Mouse (Mus musculus) heart, embryonic 13.5 days (tissue): ENCODE data around the gene Pcsk1. TPM values are rescaled to one million over a fixed set of nuclear protein-coding genes. Genes with fewer than 3 reads are reported as not detected.

ENCODE experiments used
- ATAC-seq: fragments of 200-750 bp; cut with Nextera tagmentation; 2 replicates; pipeline ENCODE4 v1.8.0; 2017; ENCODE audit warnings: moderate TSS enrichment; ENCODE audit not compliant: insufficient number of reproducible peaks, low FRiP score, low TSS enrichment; ENCODE audit errors: extremely low read depth
- H3K27ac ChIP-seq: fragments of 300-500 bp; sonication (generic); replicated peaks from 2 replicates; pipeline ENCODE4 v1.5.1; 2015; ENCODE audit warnings: moderate library complexity, mild to moderate bottlenecking, inconsistent platforms
- H3K27me3 ChIP-seq: fragments of 300-500 bp; sonication (generic); replicated peaks from 2 replicates; pipeline ENCODE4 v1.6.1; 2015; ENCODE audit warnings: mild to moderate bottlenecking, inconsistent platforms
- H3K36me3 ChIP-seq: fragments of 300-500 bp; sonication (generic); 2 replicates; pipeline ENCODE4 v1.6.1; 2015; ENCODE audit warnings: mild to moderate bottlenecking, inconsistent platforms
- H3K4me1 ChIP-seq: fragments of 300-500 bp; sonication (generic); 2 replicates; pipeline ENCODE4 v1.6.1; 2015; ENCODE audit warnings: inconsistent platforms
- H3K4me2 ChIP-seq: fragments of 300-500 bp; sonication (generic); 2 replicates; pipeline ENCODE4 v1.6.1; 2015; ENCODE audit warnings: inconsistent platforms, mild to moderate bottlenecking, moderate library complexity
- H3K4me3 ChIP-seq: fragments of 300-500 bp; sonication (generic); 2 replicates; pipeline ENCODE4 v1.5.1; 2015; ENCODE audit warnings: moderate library complexity, mild to moderate bottlenecking, inconsistent platforms
- H3K9ac ChIP-seq: fragments of 300-500 bp; sonication (generic); 2 replicates; pipeline ENCODE4 v1.6.1; 2015; ENCODE audit warnings: inconsistent platforms, mild to moderate bottlenecking, moderate library complexity
- H3K9me3 ChIP-seq: fragments of 300-500 bp; sonication (generic); 2 replicates; pipeline ENCODE4 v1.6.1; 2016; ENCODE audit warnings: inconsistent platforms
- WGBS: fragments of 180-500 bp; shearing (Covaris S2); methylation state at CpG from one replicate; pipeline ENCODE4 v1.1.7; 2015; ENCODE audit warnings: mixed read lengths; 5-methylcytosine and 5-hydroxymethylcytosine counted together
- polyA plus RNA-seq: library from polyadenylated mRNA; unstranded; fragments of >200 nt; fragmentation: Nextera tagmentation; extraction: Ambion mirVana; gene quantifications from 2 replicates; pipeline ENCODE4 v1.2.1, GENCODE M21; 2015

Gene Pcsk1
- polyA plus RNA-seq, 1 experiment from 2014 or later, result 0.23 TPM

DNA sequence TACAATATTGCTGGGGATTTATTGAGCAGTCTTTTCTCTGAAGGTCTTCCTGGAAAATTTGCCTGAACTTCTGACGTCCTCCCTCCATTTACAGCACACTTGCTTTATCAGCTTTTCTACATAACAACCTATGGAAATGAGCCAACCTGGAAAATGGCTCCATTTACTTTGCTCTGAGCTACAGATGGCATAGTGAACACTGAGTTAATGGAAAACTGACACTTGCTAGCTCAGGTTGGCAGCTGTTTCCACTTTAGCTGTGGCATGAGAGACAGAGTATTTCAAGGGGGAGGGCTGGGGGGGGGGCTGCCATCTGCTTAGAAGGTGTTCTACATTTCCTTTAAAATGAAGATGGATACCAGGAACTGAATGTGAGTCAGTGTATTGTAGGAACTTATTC lies 73.8 kb downstream of the Pcsk1 start:
- 38% methylated on average over 1 of the region's 1 CpGs for WGBS
- no peak overlapping the region for H3K9ac ChIP-seq
- no peaks in the 10 kb centered on the region for H3K4me1 ChIP-seq
- ATAC-seq, result no peak
- no peak overlapping the region for H3K27ac ChIP-seq
- no peaks in the 10 kb centered on the region for H3K36me3 ChIP-seq
- no peak overlapping the region for H3K4me2 ChIP-seq
- H3K4me3 ChIP-seq, result no peak overlapping the region
- H3K27me3 ChIP-seq, result no peaks in the 10 kb centered on the region
- no peaks in the 10 kb centered on the region for H3K9me3 ChIP-seq
